Mouse (Mus musculus): Measurements from ENCODE around the gene Bfar. TPM values are rescaled to one million over a fixed set of nuclear protein-coding genes. Genes with fewer than 3 reads are reported as not detected.

Gene Bfar
- polyA plus RNA-seq, 1 experiment, result 12.6 TPM

DNA sequence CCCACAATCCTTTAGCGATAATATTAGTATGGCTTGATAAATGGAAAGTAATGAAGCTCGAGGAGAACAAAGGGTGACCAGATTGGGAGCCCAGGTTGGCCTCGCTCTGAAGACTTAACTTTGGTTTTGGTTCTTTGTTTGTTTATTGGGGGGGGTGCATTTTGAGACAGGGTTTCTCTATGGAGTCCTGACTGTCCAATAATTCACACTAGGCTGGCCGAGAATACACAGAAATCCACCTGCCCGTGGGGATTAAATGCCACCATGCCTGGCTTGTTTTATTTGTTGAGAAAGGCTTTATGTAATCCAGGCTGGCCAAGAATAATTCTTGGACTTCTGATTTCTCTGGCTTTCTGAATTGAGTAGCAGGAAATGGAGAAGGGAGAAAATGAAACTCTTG is 1.5 kb downstream of the Bfar start:
- Histone ChIP-seq H3K4me2 (ENCODE audit: low read depth) (peak overlapping the region; percentile 92), H3K4me3 (peak overlapping the region; percentile 92), H3K79me2 (ENCODE audit: control insufficient read depth, insufficient read depth) (peaks cover 20% of the 10 kb centered on the region), H3ac (ENCODE audit: control insufficient read depth, insufficient read length) (no peak overlapping the region), H3K36me3 (ENCODE audit: control insufficient read depth, insufficient read depth) (peaks cover 5% of the 10 kb centered on the region), H3K27me3 (ENCODE audit: control insufficient read depth, insufficient read depth, insufficient read length) (no peaks in the 10 kb centered on the region)
- no peak for TF ChIP-seq E2F4 (IDR thresholded peaks at IDR 0.05; ENCODE audit: insufficient read depth)
- TF ChIP-seq TCF12 (IDR thresholded peaks at IDR 0.05; ENCODE audit: insufficient read depth, poor library complexity, severe bottlenecking), result no peak
- no peak for TF ChIP-seq TCF3 (IDR thresholded peaks at IDR 0.05; ENCODE audit: insufficient read length, low read depth)
- TF ChIP-seq REST (IDR thresholded peaks at IDR 0.05; ENCODE audit: insufficient read depth, insufficient read length), result no peak
- no peak for TF ChIP-seq CEBPB (IDR thresholded peaks at IDR 0.05; ENCODE audit: insufficient read depth, poor library complexity, severe bottlenecking)
- no peak for TF ChIP-seq MAX (IDR thresholded peaks at IDR 0.05; ENCODE audit: low read depth)
- TF ChIP-seq POLR2AphosphoS2 (IDR thresholded peaks at IDR 0.05; ENCODE audit: insufficient read length, low read depth), result no peak
- no peak for TF ChIP-seq USF1 (IDR thresholded peaks at IDR 0.05; ENCODE audit: low read depth)
- TF ChIP-seq SRF (IDR thresholded peaks at IDR 0.05; ENCODE audit: control insufficient read depth, insufficient read length, low read depth), result no peak
- TF ChIP-seq MYOD1 (IDR thresholded peaks at IDR 0.05; ENCODE audit: control insufficient read depth in 1 of 3, insufficient read length in 2 of 3, low read depth in 2 of 3), result no peak
- TF ChIP-seq POLR2A (IDR thresholded peaks at IDR 0.05; ENCODE audit: insufficient read length, low read depth), result no peak
- TF ChIP-seq MYOG (IDR thresholded peaks at IDR 0.05; ENCODE audit: control insufficient read depth in 1 of 3, insufficient read depth in 1 of 3, insufficient read length in 2 of 3, low read depth in 2 of 3), result no peak

- TF ChIP-seq MAX (IDR thresholded peaks at IDR 0.05; ENCODE audit: low read depth) (no peak), POLR2A (IDR thresholded peaks at IDR 0.05; ENCODE audit: insufficient read length, low read depth) (no peak), TCF3 (IDR thresholded peaks at IDR 0.05; ENCODE audit: insufficient read length, low read depth) (no peak), SRF (IDR thresholded peaks at IDR 0.05; ENCODE audit: control insufficient read depth, insufficient read length, low read depth) (no peak), USF1 (IDR thresholded peaks at IDR 0.05; ENCODE audit: low read depth) (no peak), CEBPB (IDR thresholded peaks at IDR 0.05; ENCODE audit: insufficient read depth, poor library complexity, severe bottlenecking) (no peak), MYOD1 (IDR thresholded peaks at IDR 0.05; ENCODE audit: control insufficient read depth in 1 of 3, insufficient read length in 2 of 3, low read depth in 2 of 3) (no peak), POLR2AphosphoS2 (IDR thresholded peaks at IDR 0.05; ENCODE audit: insufficient read length, low read depth) (no peak), E2F4 (IDR thresholded peaks at IDR 0.05; ENCODE audit: insufficient read depth) (no peak)
- no peak overlapping the region for H3K4me3 ChIP-seq
- no peaks in the 10 kb centered on the region for H3K27me3 ChIP-seq (ENCODE audit: control insufficient read depth, insufficient read depth, insufficient read length)
- H3ac ChIP-seq (ENCODE audit: control insufficient read depth, insufficient read length), result no peak overlapping the region
- H3K36me3 ChIP-seq (ENCODE audit: control insufficient read depth, insufficient read depth), result peaks cover 5% of the 10 kb centered on the region
- no peak overlapping the region for H3K4me2 ChIP-seq (ENCODE audit: low read depth)
- peaks cover 20% of the 10 kb centered on the region for H3K79me2 ChIP-seq (ENCODE audit: control insufficient read depth, insufficient read depth)
Measured at GRCm38 (mm10) chr16:13674511-13674910, 2.9 kb downstream of the Bfar start.

DNA sequence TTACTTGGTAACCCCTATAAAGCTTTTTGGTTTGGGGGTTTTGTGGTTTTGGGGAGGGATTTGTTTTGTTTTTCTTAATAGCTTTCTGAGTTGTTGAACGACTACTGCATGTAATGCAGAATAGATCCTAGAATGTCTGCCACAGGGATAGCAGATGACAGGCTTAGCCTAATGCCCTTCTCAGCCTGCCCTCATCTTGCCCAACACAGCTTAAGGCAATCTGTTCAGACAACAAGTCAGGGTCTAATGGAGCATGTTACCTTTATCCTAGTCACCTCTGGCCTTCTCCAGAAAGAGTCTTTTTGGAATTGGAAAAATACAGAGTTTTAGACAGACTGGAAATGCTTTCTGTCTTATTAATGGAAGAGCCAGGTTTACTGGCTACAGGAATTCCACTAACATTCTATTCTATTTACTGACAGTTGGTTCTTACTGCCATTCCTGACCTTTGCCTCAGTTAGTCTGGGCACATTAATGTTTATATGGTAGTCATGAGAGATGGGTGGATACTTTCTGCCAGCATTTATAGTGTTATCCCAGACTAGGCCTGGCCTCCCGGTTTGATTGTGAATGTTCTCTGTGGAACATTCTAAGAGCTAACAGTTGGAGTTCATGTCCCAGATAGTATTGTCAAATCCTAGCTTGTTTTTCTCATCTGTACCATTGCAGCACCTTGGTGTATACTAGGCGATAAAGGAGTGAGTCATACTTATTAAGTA is 7.1 kb downstream of the Bfar start:
- Histone ChIP-seq H3K27me3 (ENCODE audit: control insufficient read depth, insufficient read depth, insufficient read length) (no peaks in the 10 kb centered on the region), H3K36me3 (ENCODE audit: control insufficient read depth, insufficient read depth) (peaks cover 5% of the 10 kb centered on the region), H3ac (ENCODE audit: control insufficient read depth, insufficient read length) (no peak overlapping the region), H3K4me2 (ENCODE audit: low read depth) (no peak overlapping the region), H3K79me2 (ENCODE audit: control insufficient read depth, insufficient read depth) (peaks cover 9% of the 10 kb centered on the region), H3K4me3 (no peak overlapping the region)
- no peak for TF ChIP-seq TCF12 (IDR thresholded peaks at IDR 0.05; ENCODE audit: insufficient read depth, poor library complexity, severe bottlenecking)
- no peak for TF ChIP-seq MYOD1 (IDR thresholded peaks at IDR 0.05; ENCODE audit: control insufficient read depth in 1 of 3, insufficient read length in 2 of 3, low read depth in 2 of 3)
- no peak for TF ChIP-seq POLR2A (IDR thresholded peaks at IDR 0.05; ENCODE audit: insufficient read length, low read depth)
- no peak for TF ChIP-seq SRF (IDR thresholded peaks at IDR 0.05; ENCODE audit: control insufficient read depth, insufficient read length, low read depth)
- no peak for TF ChIP-seq CEBPB (IDR thresholded peaks at IDR 0.05; ENCODE audit: insufficient read depth, poor library complexity, severe bottlenecking)
- TF ChIP-seq REST (IDR thresholded peaks at IDR 0.05; ENCODE audit: insufficient read depth, insufficient read length), result no peak
- TF ChIP-seq MYOG (IDR thresholded peaks at IDR 0.05; ENCODE audit: control insufficient read depth in 1 of 3, insufficient read depth in 1 of 3, insufficient read length in 2 of 3, low read depth in 2 of 3), result no peak
- TF ChIP-seq USF1 (IDR thresholded peaks at IDR 0.05; ENCODE audit: low read depth), result no peak
- no peak for TF ChIP-seq MAX (IDR thresholded peaks at IDR 0.05; ENCODE audit: low read depth)
- no peak for TF ChIP-seq TCF3 (IDR thresholded peaks at IDR 0.05; ENCODE audit: insufficient read length, low read depth)
- no peak for TF ChIP-seq POLR2AphosphoS2 (IDR thresholded peaks at IDR 0.05; ENCODE audit: insufficient read length, low read depth)
- TF ChIP-seq E2F4 (IDR thresholded peaks at IDR 0.05; ENCODE audit: insufficient read depth), result no peak

DNA sequence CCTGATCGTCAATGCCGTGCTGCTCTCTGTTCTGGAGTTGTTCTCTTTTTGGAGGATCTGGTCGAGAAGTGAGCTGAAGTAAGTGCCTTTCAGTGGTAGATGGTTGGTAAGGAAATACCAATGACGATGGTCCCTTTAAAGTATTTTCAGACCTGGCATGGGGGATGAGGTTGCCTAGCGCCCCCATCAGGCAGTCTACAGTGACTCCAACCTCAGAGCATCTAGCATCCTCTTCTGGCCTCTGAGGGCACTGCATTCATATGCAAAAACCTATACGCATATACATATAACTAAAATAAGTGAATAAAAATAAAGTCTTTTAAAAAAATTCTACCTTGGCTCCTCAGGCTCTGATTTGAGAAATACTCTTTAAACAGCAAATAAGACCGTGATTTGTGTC is 27.3 kb downstream of the Bfar start:
- TF ChIP-seq TCF3 (IDR thresholded peaks at IDR 0.05; ENCODE audit: insufficient read length, low read depth), result no peak
- TF ChIP-seq MYOD1 (IDR thresholded peaks at IDR 0.05; ENCODE audit: control insufficient read depth in 1 of 3, insufficient read length in 2 of 3, low read depth in 2 of 3), result no peak
- TF ChIP-seq TCF12 (IDR thresholded peaks at IDR 0.05; ENCODE audit: insufficient read depth, poor library complexity, severe bottlenecking), result no peak
- no peak for TF ChIP-seq POLR2AphosphoS2 (IDR thresholded peaks at IDR 0.05; ENCODE audit: insufficient read length, low read depth)
- no peak for TF ChIP-seq POLR2A (IDR thresholded peaks at IDR 0.05; ENCODE audit: insufficient read length, low read depth)
- TF ChIP-seq MYOG (IDR thresholded peaks at IDR 0.05; ENCODE audit: control insufficient read depth in 1 of 3, insufficient read depth in 1 of 3, insufficient read length in 2 of 3, low read depth in 2 of 3), result no peak
- peaks cover 36% of the 10 kb centered on the region for H3K36me3 ChIP-seq (ENCODE audit: control insufficient read depth, insufficient read depth)
- H3K27me3 ChIP-seq (ENCODE audit: control insufficient read depth, insufficient read depth, insufficient read length), result no peaks in the 10 kb centered on the region
- H3K4me3 ChIP-seq, result no peak overlapping the region
- H3K79me2 ChIP-seq (ENCODE audit: control insufficient read depth, insufficient read depth), result no peaks in the 10 kb centered on the region
- no peak overlapping the region for H3K4me2 ChIP-seq (ENCODE audit: low read depth)
- no peak overlapping the region for H3ac ChIP-seq (ENCODE audit: control insufficient read depth, insufficient read length)
